Mouse (Mus musculus) cerebellum, adult 11-12 months (tissue): ENCODE results near the gene Eng.

Experiments
- DNase-seq: peaks from one replicate; pipeline ENCODE4 v3.0.0; 2022

The Eng gene

GRCm38 (mm10) chr2:32712934-32713817 is 66.8 kb downstream of the Eng start, which contains the start of gene Cdk9:
Gene Cdk9 (minus strand): TSS chr2:32713076.
- peak; percentile 93 for DNase-seq

- peak; percentile 69 for DNase-seq
These were observed 68.0 kb downstream of the Eng start for GRCm38 (mm10) chr2:32714117-32714986.

DNA sequence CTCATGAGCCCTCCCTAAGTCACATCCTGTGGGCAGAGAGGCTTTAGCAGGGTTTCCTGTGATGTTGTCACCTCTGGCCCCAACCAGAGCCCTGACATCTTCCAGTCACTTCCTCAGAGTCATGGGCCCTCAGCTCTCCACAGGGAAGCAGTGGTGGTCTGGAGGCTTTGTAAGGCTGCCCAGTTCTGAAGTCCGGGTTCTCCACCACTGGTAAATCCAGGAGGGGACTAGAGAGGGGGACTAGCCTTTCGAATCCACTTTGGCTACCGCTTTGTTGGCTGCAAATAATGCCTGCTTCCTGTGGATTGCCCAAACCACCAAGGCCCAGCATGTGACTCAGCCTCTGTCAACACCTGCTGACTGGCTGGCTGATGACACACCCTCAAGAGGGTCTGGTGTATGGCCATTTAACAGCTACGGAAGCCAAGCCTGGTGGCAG is 68.6 kb downstream of the Eng start:
- peak; percentile 60 for DNase-seq

DNA sequence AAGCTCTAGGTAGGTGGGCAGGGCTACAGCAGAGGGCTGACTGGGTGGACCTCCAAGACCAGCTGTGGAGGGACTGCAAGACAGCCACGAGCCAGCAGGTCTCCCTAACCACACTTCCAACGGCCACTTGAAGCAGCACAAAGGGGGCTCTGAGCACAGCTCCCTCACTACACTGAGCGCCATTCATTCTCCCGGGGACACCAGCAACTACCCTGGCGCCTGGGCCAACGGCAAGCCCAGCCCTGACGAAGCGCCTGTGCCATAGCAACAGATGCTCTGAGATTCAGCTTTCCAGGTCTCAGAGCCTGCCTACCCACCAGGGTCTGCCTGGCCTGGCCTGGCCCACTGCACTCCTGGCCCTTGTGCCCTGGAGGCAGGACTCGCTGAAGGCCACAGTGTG is 72.4 kb downstream of the Eng start:
- no peak for DNase-seq

- no peak for DNase-seq
These were observed 73.7 kb downstream of the Eng start for GRCm38 (mm10) chr2:32720053-32720452.

- DNase-seq, result no peak
These were observed 74.4 kb downstream of the Eng start, which contains the start of gene Sh2d3c for GRCm38 (mm10) chr2:32720681-32721229. Gene Sh2d3c (plus strand): TSS chr2:32721055.

DNA sequence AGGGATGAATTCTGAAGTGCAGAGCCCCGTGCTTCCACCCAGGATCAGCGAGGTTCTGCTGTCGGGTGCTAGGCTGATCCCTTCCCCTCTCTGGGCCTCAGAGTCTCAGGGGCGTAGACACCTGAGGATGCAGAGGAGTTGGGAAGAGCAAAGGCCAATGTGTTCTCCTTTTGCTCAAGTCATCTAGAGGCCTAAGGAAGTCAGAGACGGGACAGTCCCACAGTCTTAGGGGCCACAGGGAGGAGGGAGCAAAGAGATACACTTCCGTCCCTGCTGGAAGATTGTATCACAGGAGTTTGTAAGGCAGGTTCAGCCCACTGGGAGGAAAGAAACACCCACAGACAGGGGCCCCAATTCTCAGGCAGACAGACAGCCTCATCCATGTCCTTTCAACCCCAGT is 75.7 kb downstream of the Eng start:
- no peak for DNase-seq

DNA sequence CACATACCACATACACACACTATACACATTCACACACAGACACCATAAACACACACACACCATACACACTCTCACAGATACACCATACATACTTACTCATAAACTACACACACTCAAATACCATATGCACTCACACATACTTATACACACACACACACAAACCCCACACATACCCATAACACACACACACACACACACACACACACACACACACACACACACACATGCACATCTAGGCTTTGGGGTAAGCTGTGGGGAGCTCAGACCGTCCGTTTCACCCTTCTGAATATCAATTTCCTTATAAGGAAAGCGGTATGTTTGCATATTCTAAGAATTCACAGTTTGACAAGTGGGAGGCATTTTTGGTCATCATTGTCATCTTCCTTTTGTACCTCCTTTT is 76.2 kb downstream of the Eng start:
- DNase-seq, result no peak

GRCm38 (mm10) chr2:32724149-32724548 is 77.8 kb downstream of the Eng start:
- DNase-seq, result no peak

GRCm38 (mm10) chr2:32724832-32725790 is 78.7 kb downstream of the Eng start:
- DNase-seq, result no peak

DNA sequence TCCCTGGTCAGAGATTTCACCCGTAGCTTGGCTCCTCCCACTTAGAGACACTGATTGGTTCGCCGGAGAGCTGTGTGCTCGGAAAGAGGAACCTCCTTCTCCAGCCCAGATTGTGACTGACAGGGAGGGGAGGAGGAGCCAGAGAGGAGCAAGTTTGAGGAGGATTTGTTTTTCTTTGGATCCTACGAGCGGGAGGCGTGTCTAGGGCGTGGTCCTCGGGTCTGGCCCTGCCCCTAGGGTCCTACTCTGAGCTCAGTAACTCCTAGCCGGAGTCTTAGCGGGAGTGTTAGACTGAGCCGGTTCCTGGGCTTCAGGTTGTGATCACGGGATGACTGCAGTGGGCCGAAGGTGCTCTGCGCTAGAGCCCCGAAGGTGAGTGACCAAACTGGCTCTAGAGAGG is 81.0 kb downstream of the Eng start:
- DNase-seq, result peak; percentile 92

GRCm38 (mm10) chr2:32728463-32728862 is 82.1 kb downstream of the Eng start:
- no peak for DNase-seq

GRCm38 (mm10) chr2:32729547-32729946 is 83.2 kb downstream of the Eng start:
- DNase-seq, result no peak

GRCm38 (mm10) chr2:32730854-32731253 is 84.5 kb downstream of the Eng start:
- DNase-seq, result no peak

DNA sequence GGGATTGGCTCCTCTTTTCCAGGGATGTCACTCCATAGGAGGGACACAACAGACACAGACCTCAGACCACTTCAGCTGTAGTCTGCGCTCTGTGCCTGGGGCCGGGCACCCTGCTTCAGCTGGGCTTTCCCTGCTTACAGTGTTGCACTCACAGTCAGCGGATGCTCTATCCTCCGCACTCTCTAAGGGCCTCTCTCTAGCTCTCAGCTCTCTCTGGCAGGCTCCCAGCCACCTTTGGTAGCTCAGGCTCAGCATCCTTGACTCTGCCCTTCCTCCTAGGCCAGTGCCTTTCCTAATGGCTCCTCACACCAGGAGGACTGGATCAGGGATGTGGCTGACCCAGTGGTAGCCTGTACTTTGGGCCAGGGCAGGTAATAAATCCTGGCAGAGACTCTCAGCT is 85.5 kb downstream of the Eng start:
- no peak for DNase-seq
